Mouse (Mus musculus) spleen, postnatal 36 days (tissue): ENCODE measurements around the gene Nudt21.
A peak's percentile ranks its signal among the peaks of the same experiment; 100 is the strongest.

Source experiments
- DNase-seq, 2 experiments: peaks; one replicate each; pipeline ENCODE4 v3.0.0; 2022; ENCODE audit warnings: low spot score in 2 of 2, mixed read lengths in 1 of 2

Gene Nudt21

GRCm38 (mm10) chr8:94036944-94037524 is at the start of gene Nudt21, which contains the start of gene Ogfod1:
Gene Nudt21 (minus strand): TSS chr8:94037031.
Gene Ogfod1 (plus strand): TSS chr8:94037198.
- DNase-seq, result peak; percentile 93 to 96

GRCm38 (mm10) chr8:94076461-94077192 is 39.8 kb upstream of the Nudt21 start:
- no peak for DNase-seq

GRCm38 (mm10) chr8:94068793-94069192 is 32.0 kb upstream of the Nudt21 start:
- DNase-seq, result no peak

GRCm38 (mm10) chr8:94066121-94066863 is 29.5 kb upstream of the Nudt21 start:
- no peak for DNase-seq

- no peak for DNase-seq
Measured at GRCm38 (mm10) chr8:94057157-94057854, 20.5 kb upstream of the Nudt21 start.

- no peak for DNase-seq
Measured at GRCm38 (mm10) chr8:94052696-94053095, 15.9 kb upstream of the Nudt21 start.

GRCm38 (mm10) chr8:94047845-94048244 is 11.0 kb upstream of the Nudt21 start:
- DNase-seq, result no peak

GRCm38 (mm10) chr8:94037806-94038205 is 975 bp upstream of the Nudt21 start:
- no peak for DNase-seq

GRCm38 (mm10) chr8:94036541-94036940 is 290 bp downstream of the Nudt21 start:
- peak; percentile 56 to 70 for DNase-seq

GRCm38 (mm10) chr8:94035200-94035599 is 1.6 kb downstream of the Nudt21 start:
- no peak for DNase-seq

- no peak for DNase-seq
Measured at GRCm38 (mm10) chr8:94033601-94034000, 3.2 kb downstream of the Nudt21 start.

GRCm38 (mm10) chr8:94029701-94030100 is 7.1 kb downstream of the Nudt21 start:
- DNase-seq, result no peak

GRCm38 (mm10) chr8:94023916-94024315 is 12.9 kb downstream of the Nudt21 start:
- DNase-seq, result no peak

- no peak for DNase-seq
Measured at GRCm38 (mm10) chr8:94013026-94013612, 23.7 kb downstream of the Nudt21 start.

GRCm38 (mm10) chr8:94012013-94012951 is 24.5 kb downstream of the Nudt21 start, which contains the start of gene Amfr:
Gene Amfr (minus strand): TSS chr8:94012842.
- peak; percentile 66 to 72 for DNase-seq

GRCm38 (mm10) chr8:94011076-94012012 is 25.5 kb downstream of the Nudt21 start:
- peak; percentile 20 to 51 for DNase-seq

GRCm38 (mm10) chr8:94010101-94010705 is 26.6 kb downstream of the Nudt21 start:
- DNase-seq, result no peak

GRCm38 (mm10) chr8:94009243-94009845 is 27.5 kb downstream of the Nudt21 start:
- no peak for DNase-seq
